Mouse (Mus musculus) heart, embryonic 15.5 days (tissue): Measurements from ENCODE around the gene Fam170b. TPM values are rescaled to one million over a fixed set of nuclear protein-coding genes. Genes with fewer than 3 reads are reported as not detected.

Experiments
- ATAC-seq: fragments of 200-750 bp; cut with Nextera tagmentation; replicated peaks from 2 replicates; pipeline ENCODE4 v1.8.0; 2017; ENCODE audit warnings: low read depth, moderate TSS enrichment; ENCODE audit not compliant: insufficient number of reproducible peaks, insufficient read depth, low FRiP score
- H3K27ac ChIP-seq: fragments of 300-500 bp; sonication (generic); 2 replicates; pipeline ENCODE4 v1.5.1; 2015; ENCODE audit warnings: mild to moderate bottlenecking, inconsistent platforms
- H3K27me3 ChIP-seq: fragments of 300-500 bp; sonication (generic); 2 replicates; pipeline ENCODE4 v1.6.1; 2015; ENCODE audit warnings: inconsistent platforms
- H3K36me3 ChIP-seq: fragments of 300-500 bp; sonication (generic); 2 replicates; pipeline ENCODE4 v1.6.1; 2015; ENCODE audit warnings: mild to moderate bottlenecking, inconsistent platforms
- H3K4me1 ChIP-seq: fragments of 300-500 bp; sonication (generic); replicated peaks from 2 replicates; pipeline ENCODE4 v1.6.1; 2015; ENCODE audit warnings: inconsistent platforms
- H3K4me2 ChIP-seq: fragments of 300-500 bp; sonication (generic); 2 replicates; pipeline ENCODE4 v1.6.1; 2015; ENCODE audit warnings: inconsistent platforms, mild to moderate bottlenecking, moderate library complexity
- H3K4me3 ChIP-seq: fragments of 300-500 bp; sonication (generic); 2 replicates; pipeline ENCODE4 v1.5.1; 2015; ENCODE audit warnings: mild to moderate bottlenecking, inconsistent platforms
- H3K9ac ChIP-seq: fragments of 300-500 bp; sonication (generic); 2 replicates; pipeline ENCODE4 v1.6.1; 2015; ENCODE audit warnings: mild to moderate bottlenecking, inconsistent platforms
- H3K9me3 ChIP-seq: fragments of 300-500 bp; sonication (generic); replicated peaks from 2 replicates; pipeline ENCODE4 v1.6.1; 2016; ENCODE audit warnings: inconsistent platforms
- WGBS: fragments of 180-500 bp; shearing (Covaris S2); methylation state at CpG from one replicate; pipeline ENCODE4 v1.1.7; 2015; ENCODE audit warnings: mixed read lengths; 5-methylcytosine and 5-hydroxymethylcytosine counted together
- polyA plus RNA-seq: library from polyadenylated mRNA; unstranded; fragments of >200 nt; fragmentation: Nextera tagmentation; extraction: Ambion mirVana; gene quantifications from 2 replicates; pipeline ENCODE4 v1.2.1, GENCODE M21; 2015

Gene Fam170b
- polyA plus RNA-seq, 1 experiment from 2014 or later, result 0.11 TPM

GRCm38 (mm10) chr14:32810111-32810510, 23.7 kb upstream of the Fam170b start:
- H3K9ac ChIP-seq, result no peak overlapping the region
- H3K27me3 ChIP-seq, result no peaks in the 10 kb centered on the region
- H3K27ac ChIP-seq, result no peak overlapping the region
- no peak overlapping the region for H3K4me3 ChIP-seq
- no peaks in the 10 kb centered on the region for H3K36me3 ChIP-seq
- ATAC-seq, result no peak
- no peak overlapping the region for H3K4me2 ChIP-seq
- no peaks in the 10 kb centered on the region for H3K9me3 ChIP-seq
- H3K4me1 ChIP-seq, result peaks cover 6% of the 10 kb centered on the region

GRCm38 (mm10) chr14:32812429-32812828, 21.3 kb upstream of the Fam170b start:
- no peak for ATAC-seq
- WGBS, result 68% methylated on average over 6 of the region's 6 CpGs
- H3K9ac ChIP-seq, result no peak overlapping the region
- H3K27ac ChIP-seq, result no peak overlapping the region
- H3K36me3 ChIP-seq, result no peaks in the 10 kb centered on the region
- H3K27me3 ChIP-seq, result no peaks in the 10 kb centered on the region
- H3K4me3 ChIP-seq, result no peak overlapping the region
- no peak overlapping the region for H3K4me2 ChIP-seq
- no peaks in the 10 kb centered on the region for H3K9me3 ChIP-seq
- H3K4me1 ChIP-seq, result peaks cover 18% of the 10 kb centered on the region

GRCm38 (mm10) chr14:32814961-32815360, 18.8 kb upstream of the Fam170b start:
- no peak overlapping the region for H3K4me2 ChIP-seq
- ATAC-seq, result no peak
- peaks cover 33% of the 10 kb centered on the region for H3K4me1 ChIP-seq

GRCm38 (mm10) chr14:32816533-32816932, 17.2 kb upstream of the Fam170b start:
- Histone ChIP-seq H3K27ac (peak overlapping the region; percentile 73), H3K4me3 (no peak overlapping the region), H3K9ac (no peak overlapping the region), H3K4me2 (no peak overlapping the region), H3K36me3 (no peaks in the 10 kb centered on the region), H3K9me3 (no peaks in the 10 kb centered on the region), H3K27me3 (no peaks in the 10 kb centered on the region), H3K4me1 (peaks cover 33% of the 10 kb centered on the region)
- ATAC-seq, result no peak
- WGBS, result 65% methylated on average over 4 of the region's 4 CpGs

More at GRCm38 (mm10) chr14:32814961-32815360, 18.8 kb upstream of the Fam170b start:
- no peaks in the 10 kb centered on the region for H3K36me3 ChIP-seq
- H3K9me3 ChIP-seq, result no peaks in the 10 kb centered on the region
- no peak overlapping the region for H3K9ac ChIP-seq
- H3K4me3 ChIP-seq, result no peak overlapping the region
- WGBS, result 47% methylated on average over 4 of the region's 4 CpGs
- H3K27ac ChIP-seq, result no peak overlapping the region
- no peaks in the 10 kb centered on the region for H3K27me3 ChIP-seq

- Histone ChIP-seq H3K36me3 (no peaks in the 10 kb centered on the region), H3K27ac (peak overlapping the region; percentile 73), H3K4me2 (peak overlapping the region; percentile 24), H3K27me3 (no peaks in the 10 kb centered on the region), H3K4me3 (no peak overlapping the region), H3K4me1 (peaks cover 33% of the 10 kb centered on the region), H3K9ac (no peak overlapping the region), H3K9me3 (no peaks in the 10 kb centered on the region)
- peak; percentile 77 for ATAC-seq
- WGBS, result 27% methylated on average over 7 of the region's 7 CpGs
Observed at GRCm38 (mm10) chr14:32817258-32817657, 16.5 kb upstream of the Fam170b start.

- ATAC-seq, result no peak
- Histone ChIP-seq H3K36me3 (no peaks in the 10 kb centered on the region), H3K9ac (no peak overlapping the region), H3K4me1 (peaks cover 35% of the 10 kb centered on the region), H3K9me3 (no peaks in the 10 kb centered on the region), H3K4me2 (no peak overlapping the region), H3K4me3 (no peak overlapping the region), H3K27me3 (no peaks in the 10 kb centered on the region), H3K27ac (no peak overlapping the region)
- 50% methylated on average over 1 of the region's 1 CpGs for WGBS
Observed at GRCm38 (mm10) chr14:32819297-32819696, 14.5 kb upstream of the Fam170b start.

GRCm38 (mm10) chr14:32822812-32823211, 10.9 kb upstream of the Fam170b start:
- 75% methylated on average over 4 of the region's 4 CpGs for WGBS
- ATAC-seq, result no peak
- Histone ChIP-seq H3K4me3 (no peak overlapping the region), H3K4me2 (no peak overlapping the region), H3K27me3 (no peaks in the 10 kb centered on the region), H3K36me3 (no peaks in the 10 kb centered on the region), H3K4me1 (peaks cover 25% of the 10 kb centered on the region), H3K27ac (no peak overlapping the region), H3K9me3 (no peaks in the 10 kb centered on the region), H3K9ac (no peak overlapping the region)

- H3K4me2 ChIP-seq, result no peak overlapping the region
- H3K4me3 ChIP-seq, result no peak overlapping the region
- H3K9ac ChIP-seq, result no peak overlapping the region
- no peaks in the 10 kb centered on the region for H3K27me3 ChIP-seq
- peaks cover 26% of the 10 kb centered on the region for H3K4me1 ChIP-seq
- H3K27ac ChIP-seq, result no peak overlapping the region
- no peak for ATAC-seq
- WGBS, result 73% methylated on average over 3 of the region's 3 CpGs
- H3K36me3 ChIP-seq, result no peaks in the 10 kb centered on the region
- H3K9me3 ChIP-seq, result no peaks in the 10 kb centered on the region
Observed at GRCm38 (mm10) chr14:32823861-32824260, 9.9 kb upstream of the Fam170b start.

GRCm38 (mm10) chr14:32824267-32825150, 9.3 kb upstream of the Fam170b start:
- H3K27ac ChIP-seq, result no peak overlapping the region; the same call in 1 of the 2 replicates
- no peaks in the 10 kb centered on the region for H3K27me3 ChIP-seq
- H3K4me1 ChIP-seq, result peaks cover 23% of the 10 kb centered on the region
- no peak overlapping the region for H3K9ac ChIP-seq
- ATAC-seq, result no peak
- no peak overlapping the region for H3K4me2 ChIP-seq
- H3K4me3 ChIP-seq, result no peak overlapping the region
- no peaks in the 10 kb centered on the region for H3K36me3 ChIP-seq
- WGBS, result 54% methylated on average over 14 of the region's 14 CpGs
- no peaks in the 10 kb centered on the region for H3K9me3 ChIP-seq

- WGBS, result 10% methylated on average over 11 of the region's 11 CpGs
- ATAC-seq, result peak; percentile 53; the same call in 1 of the 2 replicates
- Histone ChIP-seq H3K9me3 (no peaks in the 10 kb centered on the region), H3K27ac (no peak overlapping the region), H3K36me3 (no peaks in the 10 kb centered on the region), H3K27me3 (no peaks in the 10 kb centered on the region), H3K4me1 (peaks cover 23% of the 10 kb centered on the region), H3K4me3 (no peak overlapping the region), H3K4me2 (peak overlapping the region; percentile 27), H3K9ac (no peak overlapping the region)
Observed at GRCm38 (mm10) chr14:32825426-32826032, 8.2 kb upstream of the Fam170b start.

GRCm38 (mm10) chr14:32827165-32827564, 6.6 kb upstream of the Fam170b start:
- H3K27ac ChIP-seq, result 0 out of 2 replicates have a peak overlapping the region, but pooled peaks have one; percentile 25
- peaks cover 23% of the 10 kb centered on the region for H3K4me1 ChIP-seq
- H3K9ac ChIP-seq, result no peak overlapping the region
- H3K4me2 ChIP-seq, result no peak overlapping the region
- H3K36me3 ChIP-seq, result no peaks in the 10 kb centered on the region
- H3K4me3 ChIP-seq, result no peak overlapping the region
- no peaks in the 10 kb centered on the region for H3K27me3 ChIP-seq
- 56% methylated on average over 4 of the region's 4 CpGs for WGBS
- H3K9me3 ChIP-seq, result no peaks in the 10 kb centered on the region
- no peak for ATAC-seq
